Mouse (Mus musculus) kidney, adult 2 months (tissue): ENCODE measurements around the gene Gm12166.

Experiments
- CTCF ChIP-seq: fragments of 200-500 bp; conservative IDR thresholded peaks from 2 replicates; pipeline ENCODE4 v1.5.1; 2011; ENCODE audit warnings: low read depth, mild to moderate bottlenecking, control low read depth, low read length, moderate library complexity, mixed read lengths; ENCODE audit not compliant: insufficient read depth, insufficient read length
- POLR2A ChIP-seq: fragments of 200-500 bp; IDR thresholded peaks from one replicate; pipeline ENCODE4 v1.6.1; 2011; ENCODE audit warnings: low read depth, low read length, control low read depth

DNA sequence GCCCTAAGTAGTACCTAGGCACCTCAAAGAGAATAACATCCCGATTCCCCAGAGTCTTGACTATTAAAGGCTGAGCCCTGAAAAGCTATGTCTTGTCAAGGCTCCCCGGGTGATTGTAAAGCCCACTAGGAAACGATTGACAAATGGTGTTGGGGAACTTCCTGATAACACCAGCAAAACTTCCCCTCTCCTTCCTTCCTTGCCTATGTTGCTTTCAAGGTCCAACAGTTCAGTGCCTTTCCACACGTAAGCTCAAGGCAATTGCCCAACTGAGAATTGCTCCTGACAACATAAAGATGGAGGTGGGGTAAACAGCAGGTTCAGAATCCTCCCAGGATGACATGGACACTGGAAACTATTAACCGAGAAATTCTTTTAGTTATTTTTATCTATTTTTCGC, 29.1 kb downstream of the Gm12166 start:
- no peak for TF ChIP-seq POLR2A
- no peak for TF ChIP-seq CTCF
